Mouse (Mus musculus) forebrain, postnatal 0 days (tissue): ENCODE results near the gene Olfr1333. TPM values are rescaled to one million over a fixed set of nuclear protein-coding genes. Genes with fewer than 3 reads are reported as not detected.

Source experiments
- ATAC-seq: fragments of 200-750 bp; cut with Nextera tagmentation; 2 replicates; pipeline ENCODE4 v1.8.0; 2017; ENCODE audit warnings: mild to moderate bottlenecking, moderate library complexity
- DNase-seq: peaks from one replicate; pipeline ENCODE4 v3.0.0-alpha.2; 2015
- H3K27ac ChIP-seq: fragments of 300-500 bp; sonication (generic); 2 replicates; pipeline ENCODE4 v1.5.1; 2014; ENCODE audit warnings: low read depth, mild to moderate bottlenecking, antibody characterized with exemption, low read length, moderate library complexity, mixed read lengths
- H3K27me3 ChIP-seq: fragments of 300-500 bp; sonication (generic); 2 replicates; pipeline ENCODE4 v1.6.1; 2014; ENCODE audit warnings: mild to moderate bottlenecking, low read length, mixed read lengths; ENCODE audit not compliant: insufficient read depth
- H3K36me3 ChIP-seq: fragments of 300-500 bp; sonication (generic); 2 replicates; pipeline ENCODE4 v1.6.1; 2014; ENCODE audit warnings: mild to moderate bottlenecking, moderate library complexity; ENCODE audit not compliant: insufficient read depth
- H3K4me1 ChIP-seq: fragments of 300-500 bp; sonication (generic); 2 replicates; pipeline ENCODE4 v1.6.1; 2014; ENCODE audit warnings: antibody characterized with exemption; ENCODE audit not compliant: insufficient read depth
- H3K4me2 ChIP-seq: fragments of 300-500 bp; sonication (generic); 2 replicates; pipeline ENCODE4 v1.6.1; 2014; ENCODE audit warnings: low read depth, mild to moderate bottlenecking, moderate library complexity
- H3K4me3 ChIP-seq: fragments of 300-500 bp; sonication (generic); 2 replicates; pipeline ENCODE4 v1.5.1; 2014; ENCODE audit warnings: low read depth, low read length, mixed read lengths
- H3K9ac ChIP-seq: fragments of 300-500 bp; sonication (generic); 2 replicates; pipeline ENCODE4 v1.6.1; 2014; ENCODE audit warnings: mild to moderate bottlenecking
- H3K9me3 ChIP-seq: fragments of 300-500 bp; sonication (generic); 2 replicates; pipeline ENCODE4 v1.6.1; 2016; ENCODE audit warnings: low read length
- CTCF ChIP-seq: sonication (generic); IDR thresholded peaks from 2 replicates; pipeline ENCODE4 v1.5.1; 2016; ENCODE audit warnings: antibody characterized with exemption, control low read depth, low read depth
- WGBS: fragments of 180-500 bp; shearing (Covaris S2); extraction: QIAGEN DNeasy Blood & Tissue Kit; methylation state at CpG from one replicate; pipeline ENCODE4 v1.1.7; 2014; 5-methylcytosine and 5-hydroxymethylcytosine counted together
- polyA plus RNA-seq: library from polyadenylated mRNA; unstranded; fragments of >200 nt; fragmentation: Nextera tagmentation; extraction: Ambion mirVana; gene quantifications from 2 replicates; pipeline ENCODE4 v1.2.1, GENCODE M21; 2015
- total RNA-seq: library from RNA; depleted of rRNA; stranded (reverse); fragments of >200 nt; gene quantifications from 2 replicates; pipeline ENCODE4 v1.2.3, GENCODE M21; 2014; rRNA removed

Gene Olfr1333
- total and polyA plus RNA-seq, 2 experiments from 2014 or later: not detected

GRCm38 (mm10) chr4:118782486-118782885 is 53.6 kb downstream of the Olfr1333 start, which contains the start of gene Olfr1337:
Olfr1337 (minus strand) TSS chr4:118782586.
- no peak for ATAC-seq
- no peak within 1 kb of the TSS for H3K4me2 ChIP-seq

More at GRCm38 (mm10) chr4:118782486-118782885, 53.6 kb downstream of the Olfr1333 start, which contains the start of gene Olfr1337:
- DNase-seq: no peak
- Histone ChIP-seq H3K9me3 (no peaks in the 10 kb centered on the region), H3K9ac (no peak within 1 kb of the TSS), H3K4me1 (no peaks in the 10 kb centered on the region), H3K36me3 (no peaks in the 10 kb centered on the region), H3K27ac (no peak within 1 kb of the TSS), H3K27me3 (no peaks in the 10 kb centered on the region), H3K4me3 (no peak within 1 kb of the TSS)
- 76% methylated on average over 2 of the region's 2 CpGs for WGBS
- TF ChIP-seq CTCF: no peak

Other genes starting within 250 kb of the Olfr1333 start
- 0.69 and 2.0 TPM in 2 replicates for gene Cfap57, start 215.5 kb downstream of the Olfr1333 start, total RNA-seq
- 0.89 and 1.3 TPM in 2 replicates for gene Cfap57, start 215.5 kb downstream of the Olfr1333 start, polyA plus RNA-seq
- gene Ebna1bp2, start 215.5 kb downstream of the Olfr1333 start, total RNA-seq: 48.9 and 56.3 TPM in 2 replicates
- 97.7 and 104 TPM in 2 replicates for gene Ebna1bp2, start 215.5 kb downstream of the Olfr1333 start, polyA plus RNA-seq
- gene Olfr62, start 177.3 kb downstream of the Olfr1333 start, total RNA-seq: not detected in 2 replicates
- not detected in 2 replicates for gene Olfr62, start 177.3 kb downstream of the Olfr1333 start, polyA plus RNA-seq
- not detected in 2 replicates for gene Olfr1342, start 143.5 kb downstream of the Olfr1333 start, total RNA-seq
- not detected in 2 replicates for gene Olfr1342, start 143.5 kb downstream of the Olfr1333 start, polyA plus RNA-seq
- not detected in 2 replicates for gene Olfr1341, start 132.8 kb downstream of the Olfr1333 start, total RNA-seq
- not detected in 2 replicates for gene Olfr1341, start 132.8 kb downstream of the Olfr1333 start, polyA plus RNA-seq
- not detected in 2 replicates for gene Olfr1340, start 116.1 kb downstream of the Olfr1333 start, total RNA-seq
- 0.10 TPM in 1 of 2 replicates, not detected in the other for gene Olfr1340, start 116.1 kb downstream of the Olfr1333 start, polyA plus RNA-seq
- not detected in 2 replicates for gene Olfr1339, start 104.1 kb downstream of the Olfr1333 start, total RNA-seq
- gene Olfr1339, start 104.1 kb downstream of the Olfr1333 start, polyA plus RNA-seq: not detected in 2 replicates
- gene Olfr1338, start 77.5 kb downstream of the Olfr1333 start, total RNA-seq: not detected in 2 replicates
- not detected in 2 replicates for gene Olfr1338, start 77.5 kb downstream of the Olfr1333 start, polyA plus RNA-seq
- gene Olfr1337, start 53.7 kb downstream of the Olfr1333 start, total RNA-seq: not detected in 2 replicates
- gene Olfr1337, start 53.7 kb downstream of the Olfr1333 start, polyA plus RNA-seq: not detected in 2 replicates
- not detected in 2 replicates for gene Olfr1335, start 26.3 kb downstream of the Olfr1333 start, total RNA-seq
- not detected in 2 replicates for gene Olfr1335, start 26.3 kb downstream of the Olfr1333 start, polyA plus RNA-seq
- not detected in 2 replicates for gene Olfr1331, start 28.4 kb upstream of the Olfr1333 start, total RNA-seq
- gene Olfr1331, start 28.4 kb upstream of the Olfr1333 start, polyA plus RNA-seq: not detected in 2 replicates
- not detected in 2 replicates for gene Olfr1330, start 52.3 kb upstream of the Olfr1333 start, total RNA-seq
- not detected in 2 replicates for gene Olfr1330, start 52.3 kb upstream of the Olfr1333 start, polyA plus RNA-seq
- gene Olfr1329, start 81.2 kb upstream of the Olfr1333 start, total RNA-seq: not detected in 2 replicates
- not detected in 2 replicates for gene Olfr1329, start 81.2 kb upstream of the Olfr1333 start, polyA plus RNA-seq
- gene Olfr1328, start 102.3 kb upstream of the Olfr1333 start, total RNA-seq: not detected in 2 replicates
- gene Olfr1328, start 102.3 kb upstream of the Olfr1333 start, polyA plus RNA-seq: not detected in 2 replicates
- 0.15 TPM in 1 of 2 replicates, not detected in the other for gene Lao1, start 125.3 kb upstream of the Olfr1333 start, total RNA-seq
- 0.15 and 0.21 TPM in 2 replicates for gene Lao1, start 125.3 kb upstream of the Olfr1333 start, polyA plus RNA-seq